Mouse (Mus musculus) G1E-ER4 (cell line): ENCODE measurements around the gene Clic5. TPM values are rescaled to one million over a fixed set of nuclear protein-coding genes. Genes with fewer than 3 reads are reported as not detected.

Experiments
- GATA1 ChIP-seq: IDR thresholded peaks from one replicate; pipeline ENCODE4 v1.8.0; 2012; ENCODE audit warnings: low read length, inconsistent platforms
- polyA plus RNA-seq: library from polyadenylated mRNA; stranded (reverse); fragments of >175 nt; gene quantifications from 2 replicates; pipeline ENCODE4 v1.2.3, GENCODE M21; 2012

The Clic5 gene
- polyA plus RNA-seq, 1 experiment: not detected

DNA sequence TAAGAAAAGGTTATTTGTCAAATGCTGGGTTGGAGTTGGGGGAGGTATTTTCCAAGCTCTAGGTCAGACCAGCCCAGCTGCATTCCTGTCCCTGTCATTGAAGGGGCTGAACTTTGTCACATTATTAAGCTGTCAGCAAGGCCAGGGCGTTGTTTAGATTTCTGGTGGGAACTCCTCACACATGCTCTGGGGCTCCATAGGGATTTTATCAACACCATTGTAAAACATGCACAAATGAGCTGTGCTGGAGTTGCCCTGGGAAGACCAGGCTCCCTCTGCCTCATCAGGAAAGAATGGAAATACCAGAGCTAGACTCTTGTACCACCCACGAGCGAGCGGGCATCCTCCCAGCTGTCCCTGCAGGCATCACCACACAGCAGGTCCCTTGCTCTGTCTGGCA lies 112.3 kb downstream of the Clic5 start:
- no peak for TF ChIP-seq GATA1

- no peak for TF ChIP-seq GATA1
Measured at GRCm38 (mm10) chr17:44301224-44301811, 112.9 kb downstream of the Clic5 start.

DNA sequence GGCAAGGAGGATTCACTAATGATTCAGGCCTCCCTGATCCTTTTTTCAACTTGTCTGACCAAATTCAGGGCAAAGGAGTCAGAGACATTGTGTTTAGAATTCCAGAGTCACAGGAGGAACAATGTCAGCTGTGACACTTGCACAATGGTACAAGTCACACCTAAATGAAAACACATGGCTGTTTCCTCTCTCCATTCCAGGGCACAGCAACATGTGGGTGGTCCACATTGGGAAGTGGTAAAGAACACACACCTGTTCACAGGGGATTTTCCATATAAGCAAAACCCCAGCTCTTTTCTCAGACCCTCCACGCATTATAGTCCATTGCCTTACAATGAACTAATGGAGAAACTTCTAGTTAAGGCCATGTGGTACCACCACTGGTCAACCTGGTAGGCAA lies 115.7 kb downstream of the Clic5 start:
- TF ChIP-seq GATA1: no peak

GRCm38 (mm10) chr17:44309914-44310622 lies 121.7 kb downstream of the Clic5 start:
- no peak for TF ChIP-seq GATA1

DNA sequence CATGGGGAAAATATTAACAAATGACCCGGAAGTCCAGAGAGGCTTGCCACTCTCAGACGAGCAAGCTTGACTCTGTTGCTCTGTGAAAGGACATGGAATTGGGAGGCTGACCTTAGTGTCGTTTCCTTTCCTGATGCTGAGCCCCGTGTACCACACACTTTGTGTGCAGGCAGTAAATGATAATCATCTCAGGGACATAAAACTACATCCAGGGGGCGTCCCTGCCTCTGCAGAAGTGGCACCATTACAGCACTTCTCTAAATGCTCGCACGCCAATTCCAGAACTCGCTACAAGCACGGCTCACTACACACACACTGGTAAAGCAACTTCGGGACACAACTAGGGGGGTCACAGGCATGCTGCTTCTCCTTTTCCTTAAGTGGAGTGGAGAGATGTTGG lies 136.9 kb downstream of the Clic5 start:
- TF ChIP-seq GATA1: no peak

- TF ChIP-seq GATA1: no peak
Measured at GRCm38 (mm10) chr17:44327279-44328146, 139.1 kb downstream of the Clic5 start.

DNA sequence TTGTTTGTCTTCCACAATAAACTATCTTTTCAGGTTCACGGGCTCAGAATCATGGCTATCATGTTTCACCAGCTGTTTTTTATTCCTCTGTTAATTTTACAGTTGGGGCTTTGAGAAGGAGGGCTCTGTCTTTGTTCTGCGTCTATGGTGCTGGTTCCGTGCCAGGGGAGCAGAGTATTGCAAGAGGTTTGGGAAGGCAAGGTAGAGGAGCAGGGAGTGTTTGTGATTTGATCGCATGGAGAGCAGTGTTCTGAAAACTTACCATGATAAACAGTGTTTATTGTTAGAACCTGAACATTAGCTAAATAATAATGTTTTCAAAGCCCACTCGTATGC lies 139.7 kb downstream of the Clic5 start:
- TF ChIP-seq GATA1: no peak

Other genes with a start within 250 kb of the Clic5 start
- gene Enpp5, start 109.8 kb upstream of the Clic5 start, polyA plus RNA-seq: not detected in 2 replicates
- gene Enpp4, start 82.8 kb upstream of the Clic5 start, polyA plus RNA-seq: not detected in 2 replicates